Mouse (Mus musculus): ENCODE measurements around the gene Psme2. TPM values are rescaled to one million over a fixed set of nuclear protein-coding genes. Genes with fewer than 3 reads are reported as not detected.

Psme2 gene
- polyA plus RNA-seq, 1 experiment from 2014 or later: 200 TPM

DNA sequence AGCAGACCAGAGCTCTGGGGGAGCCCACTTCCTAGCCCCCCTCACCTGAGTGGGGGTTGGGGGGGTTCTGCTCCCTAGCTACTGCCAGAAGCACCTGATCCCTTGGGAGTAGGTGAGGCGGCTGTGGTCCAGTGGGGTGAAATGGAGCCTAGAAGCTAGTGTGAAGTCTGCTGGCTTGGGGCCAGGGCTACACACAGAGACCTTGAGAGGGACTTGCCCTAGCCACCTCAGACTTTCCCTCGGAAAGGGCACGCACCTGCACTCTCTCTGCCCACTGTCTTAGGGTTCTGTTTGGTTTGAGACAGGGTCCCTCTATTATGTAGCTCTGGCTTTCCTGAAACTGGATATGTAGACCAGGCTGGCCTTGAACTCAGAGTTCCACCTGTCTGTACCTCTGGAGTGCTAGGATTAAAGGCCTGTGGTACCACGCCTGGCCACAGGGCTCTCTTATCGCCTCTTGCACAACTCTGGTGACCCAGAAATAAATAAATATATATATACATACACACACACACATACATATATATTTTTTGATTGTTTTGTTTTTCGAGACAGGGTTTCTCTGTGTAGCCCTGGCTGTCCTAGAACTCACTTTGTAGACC lies 12.1 kb downstream of the Psme2 start:
- Histone ChIP-seq H3K27ac (ENCODE audit: poor library complexity, severe bottlenecking) (peak overlapping the region; percentile 90), H3K4me2 (peak overlapping the region; percentile 87), H3K4me1 (replicated peaks) (peaks cover 43% of the 10 kb centered on the region), H3K27me3 (replicated peaks) (no peaks in the 10 kb centered on the region), H3K9ac (peak overlapping the region; percentile 96), H3K4me3 (peak overlapping the region; percentile 86), H3K9me3 (replicated peaks) (no peaks in the 10 kb centered on the region), H3K36me3 (peaks cover 31% of the 10 kb centered on the region)
- ATAC-seq (ENCODE audit: insufficient number of reproducible peaks, low FRiP score): peak; percentile 44; the same call in 1 of the 2 replicates
- 22% methylated on average over 6 of the region's 6 CpGs for WGBS

DNA sequence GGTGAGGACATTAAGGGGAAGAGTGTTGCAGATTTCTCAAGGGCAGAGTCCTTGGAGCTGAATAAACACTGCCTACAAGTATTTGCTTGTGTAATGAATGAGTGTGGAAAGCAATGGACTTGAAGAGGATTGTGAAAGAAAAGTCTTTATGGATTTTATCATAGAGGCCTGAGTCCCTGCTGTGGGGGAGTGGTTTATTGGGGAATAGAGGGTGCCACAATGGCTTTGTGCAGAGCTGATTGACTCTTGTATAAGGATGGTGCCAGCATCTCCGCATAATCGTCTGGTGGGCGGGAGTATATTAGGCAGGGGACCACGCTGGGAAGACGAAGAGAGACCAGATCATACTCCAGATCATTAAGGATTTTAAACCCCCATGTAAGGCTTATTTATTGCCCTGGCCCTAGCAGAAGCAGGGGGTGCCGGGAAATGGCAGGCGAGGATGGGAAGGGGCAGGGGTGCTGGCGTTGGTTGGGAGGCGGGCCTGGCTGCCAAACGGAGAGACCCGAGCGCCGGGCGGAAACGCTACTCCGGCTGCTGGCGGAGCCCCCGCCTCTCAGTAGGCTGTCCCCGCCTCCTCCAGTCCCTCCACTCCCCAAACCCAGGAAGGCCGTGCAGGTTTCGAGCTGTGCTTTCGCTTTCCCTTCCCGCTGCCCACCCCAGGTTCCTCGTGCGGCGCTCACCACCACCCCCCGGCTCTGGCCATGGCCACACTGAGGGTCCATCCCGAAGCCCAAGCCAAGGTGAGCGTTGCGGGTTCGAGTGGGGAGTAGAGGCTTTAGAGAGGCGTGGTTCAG lies 12.8 kb downstream of the Psme2 start, which contains the start of gene Psme1:
Psme1 (plus strand) TSS at position 253 of the 797 bp plus-strand sequence.
- ATAC-seq (ENCODE audit: insufficient number of reproducible peaks, low FRiP score): peak; percentile 79
- H3K36me3 ChIP-seq: peaks cover 28% of the 10 kb centered on the region
- peaks cover 43% of the 10 kb centered on the region for H3K4me1 ChIP-seq (replicated peaks)
- H3K9ac ChIP-seq: peak within 1 kb of the TSS; percentile 96
- peak within 1 kb of the TSS; percentile 86 for H3K4me3 ChIP-seq
- peak within 1 kb of the TSS; percentile 90 for H3K27ac ChIP-seq (ENCODE audit: poor library complexity, severe bottlenecking)
- H3K4me2 ChIP-seq: peak within 1 kb of the TSS; percentile 87
- H3K27me3 ChIP-seq (replicated peaks): no peaks in the 10 kb centered on the region
- H3K9me3 ChIP-seq (replicated peaks): no peaks in the 10 kb centered on the region
- WGBS: under 1% methylated on average over 32 of the region's 32 CpGs

DNA sequence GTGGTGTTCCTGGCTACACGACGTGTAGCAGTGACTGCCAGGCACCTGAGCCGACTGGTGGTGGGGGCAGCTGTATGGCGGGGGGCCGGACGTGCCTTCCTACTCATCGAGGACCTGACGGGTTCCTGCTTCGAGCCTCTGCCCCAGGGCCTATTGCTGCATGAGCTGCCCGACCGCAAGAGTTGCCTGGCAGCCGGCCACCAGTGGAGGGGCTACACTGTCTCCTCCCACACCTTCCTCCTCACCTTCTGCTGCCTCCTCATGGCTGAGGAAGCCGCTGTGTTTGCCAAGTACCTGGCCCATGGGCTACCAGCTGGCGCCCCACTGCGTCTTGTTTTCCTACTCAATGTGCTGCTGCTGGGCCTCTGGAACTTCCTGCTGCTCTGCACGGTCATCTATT lies 14.5 kb downstream of the Psme2 start:
- H3K9ac ChIP-seq: peak overlapping the region; percentile 69
- peaks cover 43% of the 10 kb centered on the region for H3K4me1 ChIP-seq (replicated peaks)

DNA sequence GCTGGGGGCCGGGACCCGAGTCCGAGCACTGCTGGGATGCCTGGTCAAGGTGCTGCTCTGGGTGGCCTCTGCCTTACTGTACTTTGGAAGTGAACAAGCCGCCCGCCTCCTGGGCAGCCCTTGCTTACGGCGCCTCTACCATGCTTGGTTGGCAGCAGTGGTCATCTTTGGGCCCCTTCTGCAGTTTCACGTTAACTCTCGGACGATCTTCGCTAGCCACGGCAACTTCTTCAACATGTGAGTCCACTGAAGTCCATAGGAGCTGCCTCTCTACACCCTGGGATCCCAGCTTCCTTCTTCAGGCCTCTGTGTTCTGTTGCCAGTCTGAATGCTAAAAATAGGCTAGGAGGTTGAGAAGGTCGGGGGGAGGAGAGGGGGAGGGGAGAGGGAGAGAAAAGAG lies 15.2 kb downstream of the Psme2 start:
- 35% methylated on average over 13 of the region's 13 CpGs for WGBS
- Histone ChIP-seq H3K9ac (peak overlapping the region; percentile 69), H3K4me2 (peak overlapping the region; percentile 67), H3K9me3 (replicated peaks) (no peaks in the 10 kb centered on the region), H3K27me3 (replicated peaks) (no peaks in the 10 kb centered on the region), H3K4me1 (replicated peaks) (peaks cover 45% of the 10 kb centered on the region), H3K36me3 (peaks cover 15% of the 10 kb centered on the region), H3K27ac (ENCODE audit: poor library complexity, severe bottlenecking) (peak overlapping the region; percentile 94), H3K4me3 (peak overlapping the region; percentile 40)
- no peak for ATAC-seq (ENCODE audit: insufficient number of reproducible peaks, low FRiP score)

More for the DNA sequence above, 14.5 kb downstream of the Psme2 start:
- H3K36me3 ChIP-seq: peaks cover 19% of the 10 kb centered on the region
- 55% methylated on average over 16 of the region's 16 CpGs for WGBS
- H3K4me3 ChIP-seq: peak overlapping the region; percentile 40
- no peaks in the 10 kb centered on the region for H3K27me3 ChIP-seq (replicated peaks)
- H3K27ac ChIP-seq (ENCODE audit: poor library complexity, severe bottlenecking): peak overlapping the region; percentile 94
- no peaks in the 10 kb centered on the region for H3K9me3 ChIP-seq (replicated peaks)
- no peak for ATAC-seq (ENCODE audit: insufficient number of reproducible peaks, low FRiP score)
- H3K4me2 ChIP-seq: peak overlapping the region; percentile 67

DNA sequence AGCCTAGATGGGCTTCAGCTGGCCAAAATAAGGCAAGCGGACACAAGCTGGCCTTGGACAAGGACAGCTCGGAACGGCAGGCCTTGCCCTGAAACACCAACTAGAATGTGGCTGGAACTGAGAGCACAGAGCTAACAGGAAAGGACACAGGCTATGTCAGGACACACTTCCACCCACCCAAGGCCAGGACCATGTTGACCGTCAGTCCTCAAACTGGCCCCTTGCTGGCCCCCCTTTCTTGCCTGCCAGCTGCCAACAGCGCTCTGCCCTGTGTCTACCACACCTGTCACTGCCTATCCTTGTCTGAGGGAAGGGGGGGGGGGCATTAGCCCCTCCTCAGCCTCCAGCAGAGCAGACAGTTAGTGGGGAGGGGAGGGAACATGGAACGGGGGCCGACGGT lies 15.6 kb downstream of the Psme2 start, which contains the start of gene Fitm1:
Fitm1 (plus strand) TSS at position 316 of the 400 bp plus-strand sequence.
- peak within 1 kb of the TSS; percentile 40 for H3K4me3 ChIP-seq
- H3K9me3 ChIP-seq (replicated peaks): no peaks in the 10 kb centered on the region
- no peaks in the 10 kb centered on the region for H3K27me3 ChIP-seq (replicated peaks)
- H3K9ac ChIP-seq: peak within 1 kb of the TSS; percentile 69
- H3K4me2 ChIP-seq: peak within 1 kb of the TSS; percentile 67
- peak within 1 kb of the TSS; percentile 94 for H3K27ac ChIP-seq (ENCODE audit: poor library complexity, severe bottlenecking)
- peaks cover 49% of the 10 kb centered on the region for H3K4me1 ChIP-seq (replicated peaks)
- peak; percentile 63 for ATAC-seq (ENCODE audit: insufficient number of reproducible peaks, low FRiP score)
- 41% methylated on average over 8 of the region's 8 CpGs for WGBS
- H3K36me3 ChIP-seq: peaks cover 14% of the 10 kb centered on the region

GRCm38 (mm10) chr14:55571760-55572159 lies 19.2 kb downstream of the Psme2 start:
- Histone ChIP-seq H3K36me3 (peaks cover 38% of the 10 kb centered on the region), H3K4me1 (replicated peaks) (peaks cover 34% of the 10 kb centered on the region), H3K4me2 (no peak overlapping the region), H3K4me3 (no peak overlapping the region), H3K9me3 (replicated peaks) (no peaks in the 10 kb centered on the region), H3K9ac (no peak overlapping the region), H3K27me3 (replicated peaks) (no peaks in the 10 kb centered on the region), H3K27ac (ENCODE audit: poor library complexity, severe bottlenecking) (no peak overlapping the region)
- no peak for ATAC-seq (ENCODE audit: insufficient number of reproducible peaks, low FRiP score)

DNA sequence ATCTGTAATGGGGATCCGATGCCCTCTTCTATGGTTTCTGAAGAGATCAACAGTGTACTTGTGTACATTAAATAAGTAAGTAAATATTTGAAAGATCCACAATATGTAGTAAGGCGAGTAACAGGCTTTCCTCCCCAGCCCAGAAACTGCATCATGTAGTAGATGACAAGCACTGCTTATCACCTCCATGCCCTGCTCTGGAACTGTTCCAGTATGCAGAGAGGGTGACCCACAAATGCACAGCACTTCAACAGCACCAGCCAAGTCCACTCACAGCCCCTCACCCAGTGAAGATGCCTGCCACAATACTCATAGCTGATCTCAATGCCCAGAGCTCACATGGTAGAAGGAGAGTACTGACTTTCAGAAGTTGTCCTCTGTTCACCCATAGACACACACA lies 20.3 kb downstream of the Psme2 start:
- peaks cover 50% of the 10 kb centered on the region for H3K36me3 ChIP-seq
- peaks cover 26% of the 10 kb centered on the region for H3K4me1 ChIP-seq (replicated peaks)
- no peak overlapping the region for H3K4me2 ChIP-seq
- no peak overlapping the region; the same call in 1 of the 2 replicates for H3K9ac ChIP-seq
- no peak for ATAC-seq (ENCODE audit: insufficient number of reproducible peaks, low FRiP score)
- 80% methylated on average over 2 of the region's 2 CpGs for WGBS
- peak overlapping the region; percentile 47; the same call in 1 of the 2 replicates for H3K27ac ChIP-seq (ENCODE audit: poor library complexity, severe bottlenecking)
- H3K27me3 ChIP-seq (replicated peaks): no peaks in the 10 kb centered on the region
- H3K9me3 ChIP-seq (replicated peaks): no peaks in the 10 kb centered on the region
- H3K4me3 ChIP-seq: no peak overlapping the region

DNA sequence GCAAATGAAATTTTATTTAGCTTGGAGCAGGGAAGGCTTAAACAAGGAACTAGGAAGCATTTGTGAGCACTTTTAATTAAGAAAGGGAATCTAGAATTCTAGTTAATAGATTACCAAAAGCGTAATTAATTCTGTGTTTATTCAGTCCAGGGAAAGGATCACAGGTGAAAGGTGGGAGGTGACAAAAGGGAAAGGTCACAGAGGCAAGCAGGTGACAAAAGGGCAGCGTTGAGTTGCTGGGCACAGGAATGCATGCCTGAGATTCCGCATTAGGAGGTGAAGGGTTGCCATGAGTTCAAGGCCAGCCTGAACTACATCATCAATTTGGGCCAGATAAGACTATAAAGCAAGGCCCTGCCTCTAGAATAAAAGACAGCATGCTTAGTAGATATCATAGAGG lies 23.4 kb downstream of the Psme2 start:
- H3K36me3 ChIP-seq: peaks cover 80% of the 10 kb centered on the region

GRCm38 (mm10) chr14:55565748-55566147 lies 25.2 kb downstream of the Psme2 start:
- ATAC-seq (ENCODE audit: insufficient number of reproducible peaks, low FRiP score): no peak
- WGBS: 82% methylated on average over 3 of the region's 3 CpGs
- Histone ChIP-seq H3K4me3 (no peak overlapping the region), H3K4me2 (no peak overlapping the region), H3K27ac (ENCODE audit: poor library complexity, severe bottlenecking) (no peak overlapping the region), H3K4me1 (replicated peaks) (peaks cover 23% of the 10 kb centered on the region), H3K9me3 (replicated peaks) (no peaks in the 10 kb centered on the region), H3K36me3 (peaks cover 78% of the 10 kb centered on the region), H3K27me3 (replicated peaks) (no peaks in the 10 kb centered on the region), H3K9ac (no peak overlapping the region)

More for the DNA sequence above, 23.4 kb downstream of the Psme2 start:
- no peaks in the 10 kb centered on the region for H3K27me3 ChIP-seq (replicated peaks)
- 77% methylated on average over 3 of the region's 3 CpGs for WGBS
- no peak for ATAC-seq (ENCODE audit: insufficient number of reproducible peaks, low FRiP score)
- no peaks in the 10 kb centered on the region for H3K9me3 ChIP-seq (replicated peaks)
- H3K4me2 ChIP-seq: no peak overlapping the region
- no peak overlapping the region for H3K4me3 ChIP-seq
- no peak overlapping the region for H3K27ac ChIP-seq (ENCODE audit: poor library complexity, severe bottlenecking)
- peaks cover 11% of the 10 kb centered on the region for H3K4me1 ChIP-seq (replicated peaks)
- H3K9ac ChIP-seq: no peak overlapping the region

DNA sequence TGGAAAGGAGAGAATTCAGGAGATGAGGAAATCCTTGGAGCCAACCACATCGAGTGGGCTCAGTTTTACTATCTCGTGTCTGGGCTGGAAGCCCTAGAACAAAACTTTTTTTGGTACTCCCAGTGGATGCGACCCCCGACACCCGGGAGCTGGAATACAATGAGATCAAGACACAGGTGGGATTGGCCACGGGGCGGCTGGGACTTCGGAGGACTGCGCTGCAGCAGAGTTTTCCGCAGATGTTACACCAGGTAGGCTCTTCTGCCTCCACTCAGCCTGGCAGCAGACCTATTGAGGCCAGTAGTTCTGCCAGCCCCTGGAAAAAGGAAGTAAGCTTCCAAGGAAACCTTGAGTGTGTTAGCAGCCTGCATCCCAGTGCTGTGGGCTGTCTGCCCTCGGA lies 27.7 kb downstream of the Psme2 start:
- no peak overlapping the region for H3K27ac ChIP-seq (ENCODE audit: poor library complexity, severe bottlenecking)
- peaks cover 55% of the 10 kb centered on the region for H3K36me3 ChIP-seq
- no peak overlapping the region for H3K4me2 ChIP-seq
- no peaks in the 10 kb centered on the region for H3K27me3 ChIP-seq (replicated peaks)
- no peaks in the 10 kb centered on the region for H3K9me3 ChIP-seq (replicated peaks)
- H3K9ac ChIP-seq: no peak overlapping the region
- 86% methylated on average over 11 of the region's 11 CpGs for WGBS
- H3K4me1 ChIP-seq (replicated peaks): peaks cover 14% of the 10 kb centered on the region
- H3K4me3 ChIP-seq: no peak overlapping the region
- ATAC-seq (ENCODE audit: insufficient number of reproducible peaks, low FRiP score): no peak

GRCm38 (mm10) chr14:55561860-55562259 lies 29.1 kb downstream of the Psme2 start:
- Histone ChIP-seq H3K9me3 (replicated peaks) (no peaks in the 10 kb centered on the region), H3K27ac (ENCODE audit: poor library complexity, severe bottlenecking) (no peak overlapping the region), H3K4me3 (no peak overlapping the region), H3K27me3 (replicated peaks) (no peaks in the 10 kb centered on the region), H3K36me3 (peaks cover 42% of the 10 kb centered on the region), H3K4me1 (replicated peaks) (peaks cover 17% of the 10 kb centered on the region), H3K9ac (no peak overlapping the region), H3K4me2 (peak overlapping the region; percentile 86)
- no peak for ATAC-seq (ENCODE audit: insufficient number of reproducible peaks, low FRiP score)
- 89% methylated on average over 10 of the region's 10 CpGs for WGBS
